Mouse (Mus musculus): ENCODE measurements at regions not wholly inside any gene's neighbourhood (a gene's known extent, or its start where the extent isn't known, plus 50 kb on each side); places are given as distances from the start of the nearest gene placed in this dataset.

GRCm38 (mm10) chr1:185681610-185682457, 227.2 kb downstream of the Slc30a10 start:
- WGBS: 36% methylated on average over 21 of the region's 21 CpGs
- Histone ChIP-seq H3K36me3 (replicated peaks; ENCODE audit: control insufficient read depth, insufficient read depth, low read length) (no peaks in the 10 kb centered on the region), H3K4me1 (ENCODE audit: control insufficient read depth, insufficient read depth) (no peaks in the 10 kb centered on the region), H3K9me3 (replicated peaks; ENCODE audit: control insufficient read depth, low read length) (no peaks in the 10 kb centered on the region), H3K4me2 (ENCODE audit: low read depth, low read length) (no peak overlapping the region), H3K9ac (replicated peaks; ENCODE audit: low read depth, low read length) (no peak overlapping the region), H3K4me3 (ENCODE audit: low read depth, low read length) (no peak overlapping the region), H3K27me3 (ENCODE audit: control insufficient read depth, insufficient read depth, low read length) (no peaks in the 10 kb centered on the region), H3K27ac (ENCODE audit: low read depth) (no peak overlapping the region)
- DNase-seq (ENCODE audit: low spot score): peak; percentile 67
- peak; percentile 80 for TF ChIP-seq CTCF (IDR thresholded peaks at IDR 0.05; ENCODE audit: low read depth)
- no peak for TF ChIP-seq EP300 (IDR thresholded peaks at IDR 0.05; ENCODE audit: low read depth)
- no peak; the same call in 1 of the 2 replicates for ATAC-seq (ENCODE audit: insufficient read depth, low read depth)

- no peaks in the 10 kb centered on the region for H3K9me3 ChIP-seq (replicated peaks; ENCODE audit: control insufficient read depth, low read length)
- H3K4me3 ChIP-seq (ENCODE audit: low read depth, low read length): no peak overlapping the region
- no peak overlapping the region for H3K4me2 ChIP-seq (ENCODE audit: low read depth, low read length)
- H3K4me1 ChIP-seq (ENCODE audit: control insufficient read depth, insufficient read depth): no peaks in the 10 kb centered on the region
- no peak for DNase-seq (ENCODE audit: low spot score)
- TF ChIP-seq CTCF (IDR thresholded peaks at IDR 0.05; ENCODE audit: low read depth): no peak
- TF ChIP-seq EP300 (IDR thresholded peaks at IDR 0.05; ENCODE audit: low read depth): no peak
- no peak overlapping the region for H3K9ac ChIP-seq (replicated peaks; ENCODE audit: low read depth, low read length)
- H3K27ac ChIP-seq (ENCODE audit: low read depth): no peak overlapping the region
- ATAC-seq (ENCODE audit: insufficient read depth, low read depth): no peak
- WGBS: 77% methylated on average over 3 of the region's 3 CpGs
- H3K36me3 ChIP-seq (replicated peaks; ENCODE audit: control insufficient read depth, insufficient read depth, low read length): no peaks in the 10 kb centered on the region
- no peaks in the 10 kb centered on the region for H3K27me3 ChIP-seq (ENCODE audit: control insufficient read depth, insufficient read depth, low read length)
Observed at GRCm38 (mm10) chr1:185682458-185682750, 227.8 kb downstream of the Slc30a10 start.

GRCm38 (mm10) chr1:185684638-185685037, 230.0 kb downstream of the Slc30a10 start:
- no peak for DNase-seq (ENCODE audit: low spot score)
- WGBS: 78% methylated on average over 9 of the region's 9 CpGs

GRCm38 (mm10) chr1:185688506-185688905, 233.9 kb downstream of the Slc30a10 start:
- Histone ChIP-seq H3K4me2 (ENCODE audit: low read depth, low read length) (no peak overlapping the region), H3K36me3 (replicated peaks; ENCODE audit: control insufficient read depth, insufficient read depth, low read length) (no peaks in the 10 kb centered on the region), H3K4me1 (ENCODE audit: control insufficient read depth, insufficient read depth) (no peaks in the 10 kb centered on the region), H3K9ac (replicated peaks; ENCODE audit: low read depth, low read length) (no peak overlapping the region), H3K9me3 (replicated peaks; ENCODE audit: control insufficient read depth, low read length) (no peaks in the 10 kb centered on the region), H3K27me3 (ENCODE audit: control insufficient read depth, insufficient read depth, low read length) (no peaks in the 10 kb centered on the region), H3K27ac (ENCODE audit: low read depth) (no peak overlapping the region), H3K4me3 (ENCODE audit: low read depth, low read length) (no peak overlapping the region)
- ATAC-seq (ENCODE audit: insufficient read depth, low read depth): no peak
- no peak for DNase-seq (ENCODE audit: low spot score)
- TF ChIP-seq CTCF (IDR thresholded peaks at IDR 0.05; ENCODE audit: low read depth) (no peak), EP300 (IDR thresholded peaks at IDR 0.05; ENCODE audit: low read depth) (no peak)
- 90% methylated on average over 10 of the region's 10 CpGs for WGBS

More at GRCm38 (mm10) chr1:185684638-185685037, 230.0 kb downstream of the Slc30a10 start:
- Histone ChIP-seq H3K4me3 (ENCODE audit: low read depth, low read length) (no peak overlapping the region), H3K27me3 (ENCODE audit: control insufficient read depth, insufficient read depth, low read length) (no peaks in the 10 kb centered on the region), H3K27ac (ENCODE audit: low read depth) (no peak overlapping the region), H3K9me3 (replicated peaks; ENCODE audit: control insufficient read depth, low read length) (no peaks in the 10 kb centered on the region), H3K9ac (replicated peaks; ENCODE audit: low read depth, low read length) (no peak overlapping the region), H3K4me2 (ENCODE audit: low read depth, low read length) (no peak overlapping the region), H3K4me1 (ENCODE audit: control insufficient read depth, insufficient read depth) (no peaks in the 10 kb centered on the region), H3K36me3 (replicated peaks; ENCODE audit: control insufficient read depth, insufficient read depth, low read length) (no peaks in the 10 kb centered on the region)
- ATAC-seq (ENCODE audit: insufficient read depth, low read depth): no peak
- TF ChIP-seq EP300 (IDR thresholded peaks at IDR 0.05; ENCODE audit: low read depth): no peak
- TF ChIP-seq CTCF (IDR thresholded peaks at IDR 0.05; ENCODE audit: low read depth): peak; percentile 35

- no peak overlapping the region for H3K27ac ChIP-seq (ENCODE audit: low read depth)
- no peaks in the 10 kb centered on the region for H3K9me3 ChIP-seq (replicated peaks; ENCODE audit: control insufficient read depth, low read length)
- DNase-seq (ENCODE audit: low spot score) (no peak), ATAC-seq (ENCODE audit: insufficient read depth, low read depth) (no peak)
- H3K27me3 ChIP-seq (ENCODE audit: control insufficient read depth, insufficient read depth, low read length): no peaks in the 10 kb centered on the region
- H3K4me3 ChIP-seq (ENCODE audit: low read depth, low read length): no peak overlapping the region
- no peak overlapping the region for H3K4me2 ChIP-seq (ENCODE audit: low read depth, low read length)
- no peaks in the 10 kb centered on the region for H3K36me3 ChIP-seq (replicated peaks; ENCODE audit: control insufficient read depth, insufficient read depth, low read length)
- 78% methylated on average over 2 of the region's 2 CpGs for WGBS
- TF ChIP-seq CTCF (IDR thresholded peaks at IDR 0.05; ENCODE audit: low read depth): no peak
- H3K9ac ChIP-seq (replicated peaks; ENCODE audit: low read depth, low read length): no peak overlapping the region
- no peaks in the 10 kb centered on the region for H3K4me1 ChIP-seq (ENCODE audit: control insufficient read depth, insufficient read depth)
Observed at GRCm38 (mm10) chr1:185695394-185695793, 240.7 kb downstream of the Slc30a10 start.

GRCm38 (mm10) chr1:185699758-185700157, 245.1 kb downstream of the Slc30a10 start:
- Histone ChIP-seq H3K4me1 (ENCODE audit: control insufficient read depth, insufficient read depth) (no peaks in the 10 kb centered on the region), H3K27ac (ENCODE audit: low read depth) (no peak overlapping the region), H3K9ac (replicated peaks; ENCODE audit: low read depth, low read length) (no peak overlapping the region), H3K4me2 (ENCODE audit: low read depth, low read length) (no peak overlapping the region), H3K9me3 (replicated peaks; ENCODE audit: control insufficient read depth, low read length) (no peaks in the 10 kb centered on the region), H3K4me3 (ENCODE audit: low read depth, low read length) (no peak overlapping the region), H3K27me3 (ENCODE audit: control insufficient read depth, insufficient read depth, low read length) (no peaks in the 10 kb centered on the region), H3K36me3 (replicated peaks; ENCODE audit: control insufficient read depth, insufficient read depth, low read length) (no peaks in the 10 kb centered on the region)
- TF ChIP-seq EP300 (IDR thresholded peaks at IDR 0.05; ENCODE audit: low read depth) (no peak), CTCF (IDR thresholded peaks at IDR 0.05; ENCODE audit: low read depth) (no peak)
- 85% methylated on average over 6 of the region's 6 CpGs for WGBS
- ATAC-seq (ENCODE audit: insufficient read depth, low read depth): no peak
- DNase-seq (ENCODE audit: low spot score): no peak
